Mouse (Mus musculus) gastrocnemius, postnatal 25 days (tissue): ENCODE results near the gene Wbp1. TPM values are rescaled to one million over a fixed set of nuclear protein-coding genes. Genes with fewer than 3 reads are reported as not detected.

Source experiments
- DNase-seq: peaks from one replicate; pipeline ENCODE4 v3.0.0; 2022
- microRNA-seq, 2 experiments: library from miRNA; unstranded; fragments of <30 nt; microRNA quantifications; one replicate each; pipeline ENCODE4 v1.2.0; 2021; ENCODE audit warnings: borderline replicate concordance in 2 of 2
- total RNA-seq, 2 experiments: library from RNA; stranded (reverse); gene quantifications; 1 replicate in 1 of 2; 2 replicates in 1 of 2; pipeline ENCODE4 v1.2.3; 2021

Gene Wbp1
- total RNA-seq, 2 experiments from 2014 or later, result 37.8 to 38.2 TPM

DNA sequence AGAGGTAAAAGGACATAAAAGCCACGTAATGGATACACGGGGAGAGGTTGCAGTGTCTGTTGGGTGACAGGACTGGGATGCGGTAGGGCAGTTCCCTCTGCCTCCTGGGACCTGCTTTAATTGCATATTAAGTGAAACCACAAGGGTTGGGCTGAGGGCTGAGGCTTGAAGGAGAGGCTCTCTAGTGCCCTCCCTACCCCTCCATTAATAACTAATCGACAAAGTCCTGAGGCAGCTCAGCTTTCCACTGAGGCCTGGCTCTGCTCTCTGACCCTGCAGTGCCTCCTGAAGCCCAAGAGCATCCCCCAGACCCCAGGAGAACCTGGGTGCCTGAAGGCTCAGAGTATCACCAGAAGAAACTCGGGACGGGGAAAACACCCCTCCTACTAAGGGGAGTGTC is 36.9 kb downstream of the Wbp1 start:
- no peak for DNase-seq

DNA sequence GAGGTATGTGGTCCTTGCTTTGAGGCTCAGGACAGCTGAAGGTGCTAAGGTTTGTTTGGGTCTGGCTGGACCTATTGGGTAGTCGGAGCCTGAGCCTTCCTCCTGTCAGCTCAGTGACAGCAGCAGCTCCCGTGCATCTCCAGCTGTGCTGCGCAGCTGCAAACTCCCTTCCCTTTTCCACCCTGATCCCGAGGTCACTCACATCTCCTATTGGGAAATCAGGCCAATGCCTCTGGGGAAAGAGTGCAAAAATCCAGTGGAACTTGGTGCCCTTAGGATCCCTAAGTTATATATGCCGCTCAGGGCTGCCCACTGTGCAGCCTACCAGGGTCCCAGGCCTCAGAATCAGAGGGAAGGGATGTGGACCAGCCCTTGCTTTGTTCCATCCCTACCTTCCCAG is 37.9 kb downstream of the Wbp1 start:
- DNase-seq, result no peak

DNA sequence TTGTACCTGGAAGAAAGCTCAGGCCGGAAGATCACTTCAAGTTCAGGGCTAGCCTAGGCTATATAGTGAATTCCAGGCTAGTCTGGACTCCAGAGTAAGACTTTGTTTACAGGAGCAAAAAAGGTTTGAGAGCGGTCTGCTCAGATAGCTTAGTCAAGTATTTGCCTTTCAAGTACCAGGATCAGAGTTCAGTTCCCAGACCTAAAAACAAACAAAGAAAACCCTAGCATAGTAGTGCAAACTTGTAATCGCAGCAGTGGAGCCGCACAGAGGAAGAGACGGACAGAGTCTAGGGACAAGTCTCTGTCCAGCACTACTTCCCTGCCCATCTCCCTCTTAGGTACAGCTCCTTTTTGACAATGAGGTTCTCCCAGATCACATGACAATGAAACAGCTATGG is 41.1 kb downstream of the Wbp1 start:
- no peak for DNase-seq

GRCm38 (mm10) chr6:83078324-83078858 is 43.0 kb downstream of the Wbp1 start:
- peak; percentile 97 for DNase-seq

GRCm38 (mm10) chr6:83077630-83078323 is 43.6 kb downstream of the Wbp1 start, which contains the start of gene Pcgf1:
TSS of gene Pcgf1 (plus strand) at chr6:83077869.
- no peak for DNase-seq

- no peak for DNase-seq
Observed at GRCm38 (mm10) chr6:83074979-83075378, 46.4 kb downstream of the Wbp1 start.

DNA sequence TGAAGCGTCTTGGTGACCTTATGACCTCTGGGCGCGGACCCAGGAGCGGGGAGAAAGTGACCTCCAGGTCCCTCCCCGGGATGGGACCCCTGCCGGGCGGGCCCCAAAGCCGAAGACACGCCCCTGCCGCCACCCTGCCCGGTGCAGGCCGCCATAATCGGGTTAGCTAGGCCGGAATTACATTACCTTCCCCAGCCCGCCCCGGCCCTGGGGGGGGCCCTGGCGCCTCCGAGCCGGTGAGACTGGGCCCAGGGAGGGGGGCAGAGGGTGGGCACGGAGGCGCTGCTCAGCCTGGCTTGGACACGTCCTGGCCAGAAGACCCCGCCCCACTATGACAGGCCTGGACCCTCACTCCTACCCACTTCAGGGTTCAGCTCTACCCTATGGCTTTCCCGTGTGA is 50.1 kb downstream of the Wbp1 start:
- DNase-seq, result no peak

GRCm38 (mm10) chr6:83070311-83071219 is 50.8 kb downstream of the Wbp1 start:
- no peak for DNase-seq

- DNase-seq, result no peak
Observed at GRCm38 (mm10) chr6:83070247-83070310, 51.3 kb downstream of the Wbp1 start, which contains the start of gene Tlx2. TSS of gene Tlx2 (minus strand) at chr6:83070293.

- no peak for DNase-seq
Observed at GRCm38 (mm10) chr6:83069488-83070246, 51.7 kb downstream of the Wbp1 start.

Small RNA genes within 50 kb of the gene (microRNA-seq; reads per million reads assigned to microRNA genes)
- 0 reads per million in 2 experiments for gene Mir3470a

Other genes with a start within 250 kb of the Wbp1 start
- under 1 TPM; 0.13 to 0.51 TPM for gene Sema4f, start 181.8 kb downstream of the Wbp1 start, total RNA-seq
- not detected for gene M1ap, start 174.7 kb downstream of the Wbp1 start, total RNA-seq
- 1 to 10 TPM; 1.9 to 2.6 TPM for gene Dok1, start 88.1 kb downstream of the Wbp1 start, total RNA-seq
- 1 to 10 TPM; 4.2 to 5.3 TPM for gene Loxl3, start 87.4 kb downstream of the Wbp1 start, total RNA-seq
- gene Aup1, start 67.0 kb downstream of the Wbp1 start, total RNA-seq, result 10 to 100 TPM; 71.8 to 82.5 TPM
- 10 to 100 TPM; 16.5 to 18.4 TPM for gene Htra2, start 66.3 kb downstream of the Wbp1 start, total RNA-seq
- gene Dqx1, start 63.7 kb downstream of the Wbp1 start, total RNA-seq, result under 1 TPM; 0.26 to 0.51 TPM
- not detected for gene Tlx2, start 51.3 kb downstream of the Wbp1 start, total RNA-seq
- 1 to 10 TPM; 6.7 to 7.1 TPM for gene Pcgf1, start 43.7 kb downstream of the Wbp1 start, total RNA-seq
- gene Lbx2, start 35.2 kb downstream of the Wbp1 start, total RNA-seq, result not detected
- gene Ccdc142, start 20.0 kb downstream of the Wbp1 start, total RNA-seq, result 1 to 10 TPM in 1 of 2 experiments, under 1 TPM in 1; 0.54 to 1.7 TPM
- gene Gm42688, start 19.9 kb downstream of the Wbp1 start, total RNA-seq, result 1 to 10 TPM; 1.0 TPM
- 100 to 1,000 TPM; 109 to 113 TPM for gene Mrpl53, start 12.5 kb downstream of the Wbp1 start, total RNA-seq
- 1 to 10 TPM; 6.5 to 8.1 TPM for gene Mogs, start 6.1 kb downstream of the Wbp1 start, total RNA-seq
- 10 to 100 TPM in 1 of 2 experiments, 1 to 10 TPM in 1; 4.8 to 14.0 TPM for gene Ino80b, start 3.9 kb upstream of the Wbp1 start, total RNA-seq
- gene Rtkn, start 13.9 kb upstream of the Wbp1 start, total RNA-seq, result 10 to 100 TPM in 1 of 2 experiments, 1 to 10 TPM in 1; 7.9 to 14.4 TPM
- 1 to 10 TPM; 1.2 to 1.4 TPM for gene Wdr54, start 34.8 kb upstream of the Wbp1 start, total RNA-seq
- not detected for gene 1700003E16Rik, start 34.8 kb upstream of the Wbp1 start, total RNA-seq
- gene Dctn1, start 44.4 kb upstream of the Wbp1 start, total RNA-seq, result 100 to 1,000 TPM; 118 to 126 TPM
- not detected for gene Slc4a5, start 98.3 kb upstream of the Wbp1 start, total RNA-seq
- 1 to 10 TPM; 4.4 to 4.8 TPM for gene Mthfd2, start 204.3 kb upstream of the Wbp1 start, total RNA-seq
- gene Mob1a, start 204.5 kb upstream of the Wbp1 start, total RNA-seq, result 10 to 100 TPM; 11.3 to 11.5 TPM
- 100 to 1,000 TPM; 236 to 237 TPM for gene Bola3, start 227.6 kb upstream of the Wbp1 start, total RNA-seq